ENCODE assay signal across 14 mouse cellular contexts in the genomic region with DNA sequence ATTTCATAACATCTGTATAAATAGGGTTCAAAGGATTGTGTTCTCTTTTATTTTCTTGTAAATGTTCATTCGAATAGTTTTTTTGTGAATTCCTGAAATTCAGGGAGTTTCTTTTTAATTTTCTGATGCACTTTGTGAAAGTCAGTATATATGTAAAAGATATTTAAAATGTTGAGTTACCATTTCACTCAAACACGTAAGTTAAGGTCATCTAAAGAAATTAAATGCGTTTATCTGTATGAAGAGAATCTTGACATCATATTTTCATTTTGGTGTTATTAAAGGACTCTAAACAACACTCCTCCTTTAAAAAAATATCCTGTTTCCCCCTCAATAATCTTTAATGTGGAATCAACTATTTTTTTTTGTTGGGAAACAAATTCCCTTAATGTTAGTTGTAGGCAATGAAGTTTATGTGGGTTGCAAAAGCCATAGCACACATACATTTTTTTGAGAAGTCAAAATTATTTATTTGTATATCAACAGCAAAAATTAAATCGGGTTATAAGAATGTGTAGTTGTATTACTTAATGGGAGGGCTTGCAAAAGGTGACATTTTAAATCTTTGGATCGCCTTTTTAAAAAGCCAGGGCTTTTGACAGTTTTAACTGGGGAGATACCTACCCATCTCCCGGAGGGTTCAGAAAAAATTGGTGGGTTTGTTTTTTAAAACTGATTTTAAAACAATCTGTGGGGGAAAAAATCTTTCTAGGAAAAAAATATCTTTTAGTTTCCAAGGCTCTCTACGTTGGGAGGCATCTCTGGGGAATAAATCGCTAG. TPM values are rescaled to one million over a fixed set of nuclear protein-coding genes. Genes with fewer than 3 reads are reported as not detected.
A peak's percentile ranks its signal among the peaks of the same experiment; 100 is the strongest.
DNase-seq lines count a peak whose midpoint lies in the region; ATAC-seq lines count a peak whose summit lies in the region.
"Had no signal": no experiment of that assay in that cellular context is flagged by ENCODE, and none has a peak within 500 bp of the region (broad histone marks: within the 10 kb centered on the region; RNA-seq: fewer than 3 reads in every experiment).

No protein-coding gene starts in this region.

- no peak overlapping the region for H3K4me2 ChIP-seq in embryonic facial prominence, embryonic 11.5 days (ENCODE audit: low read depth, low read length)
- peak overlapping the region; percentile 56 for H3K4me2 ChIP-seq in forebrain, embryonic 14.5 days (ENCODE audit: low read length)
- no peak overlapping the region for H3K4me2 ChIP-seq in midbrain, embryonic 14.5 days (ENCODE audit: low read length)
- no peak overlapping the region for H3K4me2 ChIP-seq in intestine, embryonic 16.5 days (ENCODE audit: low read depth, low read length)

- DNase-seq in embryonic facial prominence, embryonic 11.5 days (ENCODE audit: low spot score), result peak; percentile 26
- no peak for DNase-seq in embryonic facial prominence, embryonic 10.5 days (ENCODE audit: low spot score)
- DNase-seq in CD4-positive helper T cell, adult 2 months (ENCODE audit: low read depth, low spot score), result peak; percentile 11
- DNase-seq in forebrain, embryonic 14.5 days (ENCODE audit: low spot score), result no peak
- DNase-seq in midbrain, embryonic 14.5 days, result peak; percentile 23
- DNase-seq in adrenal gland, postnatal 25 days, result no peak
- no peak for DNase-seq in c-Kit-positive CD71-positive TER-119-positive erythroid progenitor cells, embryonic 14.5 days (ENCODE audit: low spot score)
- DNase-seq: kidney, adult 11 months; liver, embryonic 13.5 days had no signal

- H3K4me3 ChIP-seq in embryonic facial prominence, embryonic 11.5 days (ENCODE audit: low read depth, low read length), result no peak overlapping the region
- H3K4me3 ChIP-seq in embryonic facial prominence, embryonic 10.5 days, result no peak overlapping the region
- H3K4me3 ChIP-seq in forebrain, embryonic 14.5 days (ENCODE audit: low read depth, low read length), result peak overlapping the region; percentile 34
- H3K4me3 ChIP-seq in midbrain, embryonic 14.5 days (replicated peaks; ENCODE audit: low read depth, low read length), result peak overlapping the region; percentile 4
- H3K4me3 ChIP-seq in intestine, embryonic 16.5 days (ENCODE audit: low read length), result no peak overlapping the region

- H3K27ac ChIP-seq in embryonic facial prominence, embryonic 11.5 days (replicated peaks; ENCODE audit: low read depth, low read length), result no peak overlapping the region
- no peak overlapping the region for H3K27ac ChIP-seq in embryonic facial prominence, embryonic 10.5 days (replicated peaks)
- peak overlapping the region; percentile 92; the same call in 1 of the 2 replicates for H3K27ac ChIP-seq in forebrain, embryonic 14.5 days (ENCODE audit: low read depth, low read length)
- H3K27ac ChIP-seq in midbrain, embryonic 14.5 days (replicated peaks; ENCODE audit: low read depth, low read length), result 0 out of 2 replicates have a peak overlapping the region, but pooled peaks have one; percentile 13
- no peak overlapping the region for H3K27ac ChIP-seq in intestine, embryonic 16.5 days (ENCODE audit: low read length)
- H3K27ac ChIP-seq: embryonic facial prominence, embryonic 12.5 days; liver, embryonic 13.5 days; macrophage had no signal

- no peaks in the 10 kb centered on the region for H3K9me3 ChIP-seq in embryonic facial prominence, embryonic 11.5 days (replicated peaks; ENCODE audit: control insufficient read depth, low read length)
- H3K9me3 ChIP-seq in embryonic facial prominence, embryonic 10.5 days, result no peaks in the 10 kb centered on the region
- H3K9me3 ChIP-seq in forebrain, embryonic 14.5 days (replicated peaks; ENCODE audit: control insufficient read depth, low read length), result no peaks in the 10 kb centered on the region
- no peaks in the 10 kb centered on the region for H3K9me3 ChIP-seq in midbrain, embryonic 14.5 days (ENCODE audit: control insufficient read depth, low read length)
- no peaks in the 10 kb centered on the region for H3K9me3 ChIP-seq in intestine, embryonic 16.5 days (ENCODE audit: control insufficient read depth, low read length)
- H3K9me3 ChIP-seq: embryonic facial prominence, embryonic 12.5 days; liver, embryonic 13.5 days had no signal

- no peaks in the 10 kb centered on the region for H3K36me3 ChIP-seq in embryonic facial prominence, embryonic 11.5 days (replicated peaks; ENCODE audit: control insufficient read depth, insufficient read depth, low read depth, low read length)
- no peaks in the 10 kb centered on the region for H3K36me3 ChIP-seq in embryonic facial prominence, embryonic 10.5 days (replicated peaks)
- H3K36me3 ChIP-seq in forebrain, embryonic 14.5 days (ENCODE audit: control insufficient read depth, insufficient read depth, low read length), result peaks cover 13% of the 10 kb centered on the region; the same call in 1 of the 2 replicates
- H3K36me3 ChIP-seq in midbrain, embryonic 14.5 days (ENCODE audit: control insufficient read depth, insufficient read depth, low read length), result no peaks in the 10 kb centered on the region
- H3K36me3 ChIP-seq in intestine, embryonic 16.5 days (ENCODE audit: control insufficient read depth, insufficient read depth, low read length), result no peaks in the 10 kb centered on the region
- H3K36me3 ChIP-seq: embryonic facial prominence, embryonic 12.5 days; liver, embryonic 13.5 days had no signal

- WGBS in embryonic facial prominence, embryonic 11.5 days, result 11% methylated on average over 8 of the region's 8 CpGs
- 7% methylated on average over 8 of the region's 8 CpGs for WGBS in embryonic facial prominence, embryonic 10.5 days
- 7% methylated on average over 8 of the region's 8 CpGs for WGBS in forebrain, embryonic 14.5 days
- 9% methylated on average over 8 of the region's 8 CpGs for whole genome bisulfite sequencing in midbrain, embryonic 14.5 days
- WGBS in intestine, embryonic 16.5 days, result 13% methylated on average over 8 of the region's 8 CpGs

- peaks cover 10% of the 10 kb centered on the region for H3K4me1 ChIP-seq in embryonic facial prominence, embryonic 11.5 days (ENCODE audit: control insufficient read depth, insufficient read depth, low read length)
- peaks cover 70% of the 10 kb centered on the region for H3K4me1 ChIP-seq in embryonic facial prominence, embryonic 10.5 days
- H3K4me1 ChIP-seq in forebrain, embryonic 14.5 days (ENCODE audit: control insufficient read depth, insufficient read depth, low read length), result peaks cover 14% of the 10 kb centered on the region
- peaks cover 21% of the 10 kb centered on the region for H3K4me1 ChIP-seq in midbrain, embryonic 14.5 days (ENCODE audit: control insufficient read depth, insufficient read depth, low read length)
- H3K4me1 ChIP-seq in intestine, embryonic 16.5 days (ENCODE audit: control insufficient read depth, insufficient read depth, low read length), result peaks cover 42% of the 10 kb centered on the region

- no peak overlapping the region for H3K9ac ChIP-seq in embryonic facial prominence, embryonic 11.5 days (replicated peaks; ENCODE audit: low read length)
- peak overlapping the region; percentile 60 for H3K9ac ChIP-seq in forebrain, embryonic 14.5 days (ENCODE audit: low read length)
- 0 out of 2 replicates have a peak overlapping the region, but pooled peaks have one; percentile 16 for H3K9ac ChIP-seq in midbrain, embryonic 14.5 days (replicated peaks; ENCODE audit: low read length)
- no peak overlapping the region for H3K9ac ChIP-seq in intestine, embryonic 16.5 days (ENCODE audit: low read depth, low read length)
- H3K9ac ChIP-seq: liver, embryonic 13.5 days had no signal

- no peak for ATAC-seq in embryonic facial prominence, embryonic 11.5 days (replicated peaks; ENCODE audit: insufficient number of reproducible peaks, low FRiP score, low TSS enrichment, low read depth)
- ATAC-seq in forebrain, embryonic 14.5 days, result no peak
- no peak for ATAC-seq in midbrain, embryonic 14.5 days (ENCODE audit: low FRiP score, low TSS enrichment)
- ATAC-seq in intestine, embryonic 16.5 days, result no peak

- peaks cover 65% of the 10 kb centered on the region for H3K27me3 ChIP-seq in embryonic facial prominence, embryonic 11.5 days (ENCODE audit: control insufficient read depth, insufficient read depth, low read length)
- peaks cover 100% of the 10 kb centered on the region for H3K27me3 ChIP-seq in embryonic facial prominence, embryonic 10.5 days (replicated peaks; ENCODE audit: low read depth, poor library complexity, severe bottlenecking)
- H3K27me3 ChIP-seq in forebrain, embryonic 14.5 days (replicated peaks; ENCODE audit: control insufficient read depth, insufficient read depth, low read length), result peaks cover 47% of the 10 kb centered on the region
- peaks cover 69% of the 10 kb centered on the region for H3K27me3 ChIP-seq in midbrain, embryonic 14.5 days (ENCODE audit: control insufficient read depth, insufficient read depth, low read length)
- peaks cover 68% of the 10 kb centered on the region for H3K27me3 ChIP-seq in intestine, embryonic 16.5 days (replicated peaks; ENCODE audit: control insufficient read depth, insufficient read depth, low read length)

RNA-seq across cellular contexts. Expression of a gene that starts 3.7 kb away (rescaled TPM):
- 0.98 and 1.6 TPM in 2 replicates for polyA plus RNA-seq in embryonic facial prominence, embryonic 11.5 days (2014; fragmentation: Nextera tagmentation; extraction: Ambion mirVana)
- polyA plus RNA-seq in embryonic facial prominence, embryonic 10.5 days (2016; fragmentation: Nextera tagmentation; extraction: Ambion mirVana), result 0.39 and 0.67 TPM in 2 replicates
- polyA plus RNA-seq in forebrain, embryonic 14.5 days (2014; fragmentation: Nextera tagmentation; extraction: Ambion mirVana), result 10.9 and 12.2 TPM in 2 replicates
- polyA plus RNA-seq in midbrain, embryonic 14.5 days (2014; fragmentation: Nextera tagmentation; extraction: Ambion mirVana), result 2.2 and 2.8 TPM in 2 replicates
- not detected in 2 replicates for polyA plus RNA-seq in intestine, embryonic 16.5 days (2015; fragmentation: Nextera tagmentation; extraction: Ambion mirVana)
- not detected in 2 replicates for total RNA-seq in adrenal gland, postnatal 25 days (2021)
- total RNA-seq: heart, adult 18-20 months; heart, postnatal 14 days had no signal
- polyA plus RNA-seq: liver, embryonic 13.5 days had no signal

RNA-seq across cellular contexts. Expression of a gene that starts 37.0 kb away (rescaled TPM):
- 14.5 and 14.7 TPM in 2 replicates for polyA plus RNA-seq in embryonic facial prominence, embryonic 11.5 days (2014; fragmentation: Nextera tagmentation; extraction: Ambion mirVana)
- 14.7 and 15.3 TPM in 2 replicates for polyA plus RNA-seq in embryonic facial prominence, embryonic 10.5 days (2016; fragmentation: Nextera tagmentation; extraction: Ambion mirVana)
- polyA plus RNA-seq in forebrain, embryonic 14.5 days (2014; fragmentation: Nextera tagmentation; extraction: Ambion mirVana), result 6.2 and 7.2 TPM in 2 replicates
- 4.2 and 7.9 TPM in 2 replicates for polyA plus RNA-seq in midbrain, embryonic 14.5 days (2014; fragmentation: Nextera tagmentation; extraction: Ambion mirVana)
- 16.6 and 16.9 TPM in 2 replicates for polyA plus RNA-seq in intestine, embryonic 16.5 days (2015; fragmentation: Nextera tagmentation; extraction: Ambion mirVana)
- 24.1 and 29.1 TPM in 2 replicates for total RNA-seq in adrenal gland, postnatal 25 days (2021)

RNA-seq across cellular contexts. Expression of a gene that starts 37.0 kb away (rescaled TPM):
- 26.8 and 28.1 TPM in 2 replicates for polyA plus RNA-seq in embryonic facial prominence, embryonic 11.5 days (2014; fragmentation: Nextera tagmentation; extraction: Ambion mirVana)
- 16.8 and 18.0 TPM in 2 replicates for polyA plus RNA-seq in embryonic facial prominence, embryonic 10.5 days (2016; fragmentation: Nextera tagmentation; extraction: Ambion mirVana)
- polyA plus RNA-seq in forebrain, embryonic 14.5 days (2014; fragmentation: Nextera tagmentation; extraction: Ambion mirVana), result 23.4 and 25.9 TPM in 2 replicates
- polyA plus RNA-seq in midbrain, embryonic 14.5 days (2014; fragmentation: Nextera tagmentation; extraction: Ambion mirVana), result 26.4 and 30.1 TPM in 2 replicates
- polyA plus RNA-seq in intestine, embryonic 16.5 days (2015; fragmentation: Nextera tagmentation; extraction: Ambion mirVana), result 14.7 and 14.9 TPM in 2 replicates
- total RNA-seq in adrenal gland, postnatal 25 days (2021), result 22.7 and 27.6 TPM in 2 replicates

RNA-seq across cellular contexts. Expression of a gene that starts 56.7 kb away (rescaled TPM):
- 107 and 117 TPM in 2 replicates for polyA plus RNA-seq in embryonic facial prominence, embryonic 11.5 days (2014; fragmentation: Nextera tagmentation; extraction: Ambion mirVana)
- 100 and 101 TPM in 2 replicates for polyA plus RNA-seq in embryonic facial prominence, embryonic 10.5 days (2016; fragmentation: Nextera tagmentation; extraction: Ambion mirVana)
- 80.9 and 92.9 TPM in 2 replicates for polyA plus RNA-seq in forebrain, embryonic 14.5 days (2014; fragmentation: Nextera tagmentation; extraction: Ambion mirVana)
- 85.3 and 91.9 TPM in 2 replicates for polyA plus RNA-seq in midbrain, embryonic 14.5 days (2014; fragmentation: Nextera tagmentation; extraction: Ambion mirVana)
- polyA plus RNA-seq in intestine, embryonic 16.5 days (2015; fragmentation: Nextera tagmentation; extraction: Ambion mirVana), result 73.7 and 81.5 TPM in 2 replicates
- 46.2 and 52.6 TPM in 2 replicates for total RNA-seq in adrenal gland, postnatal 25 days (2021)

Comparison
In these comparisons a context has a peak if more than half of its experiments do, and no peak if none do; other contexts are left out.
1. DNase-seq: peak in embryonic facial prominence, embryonic 11.5 days (single experiment), CD4-positive helper T cell, adult 2 months (single experiment) and midbrain, embryonic 14.5 days (single experiment); none in embryonic facial prominence, embryonic 10.5 days (single experiment), forebrain, embryonic 14.5 days (single experiment), adrenal gland, postnatal 25 days (single experiment) and c-Kit-positive CD71-positive TER-119-positive erythroid progenitor cells, embryonic 14.5 days (single experiment).
2. H3K27ac ChIP-seq: peak in forebrain, embryonic 14.5 days (single experiment) and midbrain, embryonic 14.5 days (single experiment); none in embryonic facial prominence, embryonic 11.5 days (single experiment), embryonic facial prominence, embryonic 10.5 days (single experiment) and intestine, embryonic 16.5 days (single experiment).
3. H3K4me3 ChIP-seq: peak in forebrain, embryonic 14.5 days (single experiment) and midbrain, embryonic 14.5 days (single experiment); none in embryonic facial prominence, embryonic 11.5 days (single experiment), embryonic facial prominence, embryonic 10.5 days (single experiment) and intestine, embryonic 16.5 days (single experiment).
4. H3K9ac ChIP-seq: peak in forebrain, embryonic 14.5 days (single experiment) and midbrain, embryonic 14.5 days (single experiment); none in embryonic facial prominence, embryonic 11.5 days (single experiment) and intestine, embryonic 16.5 days (single experiment).